Mouse (Mus musculus): ENCODE measurements around the gene Wdr45.
"Not testable (repeated sequence)": the region's sequence is repeated elsewhere in the genome, so short reads cannot be mapped to it uniquely, and the experiment has no call there.

Wdr45 gene

DNA sequence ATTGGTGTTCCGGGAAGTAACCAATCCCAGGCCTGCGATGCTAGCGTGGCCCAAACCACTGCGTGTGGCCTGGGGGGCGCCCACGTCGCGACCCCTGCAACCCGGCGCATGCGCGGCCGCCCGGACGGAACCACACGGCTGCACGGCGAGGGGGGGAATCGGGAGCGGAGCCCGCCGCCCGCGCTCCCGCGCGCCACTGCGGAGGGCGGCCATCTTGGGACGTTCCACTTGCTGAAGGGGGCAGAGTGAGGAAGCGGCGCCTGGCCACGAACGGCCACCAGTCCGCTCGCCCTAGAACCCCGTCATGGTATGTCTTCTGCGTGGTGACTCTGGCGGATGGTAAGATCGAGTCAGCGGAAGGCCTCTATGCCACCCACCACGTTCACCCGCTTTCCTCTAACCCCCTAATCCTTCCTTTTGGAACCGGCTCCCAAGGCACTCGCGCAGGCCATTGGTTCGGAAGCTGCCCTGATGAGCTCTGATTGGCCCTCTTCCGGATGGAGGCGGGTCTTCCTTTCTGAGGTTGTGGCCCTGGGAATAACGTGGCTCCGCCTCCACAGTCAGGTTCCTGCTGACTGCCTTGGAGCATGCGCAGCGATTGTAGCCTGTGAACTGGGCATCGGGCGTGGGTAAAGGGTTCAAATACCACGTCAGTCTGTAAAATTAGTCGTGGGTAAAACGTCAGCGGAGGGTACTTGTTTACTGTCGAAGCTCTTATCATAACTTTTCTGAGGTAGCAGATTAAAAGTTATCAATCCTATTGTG lies at the start of gene Wdr45:
Wdr45 (plus strand) TSS at position 199 of the 765 bp plus-strand sequence.
- peak; percentile 95 for DNase-seq (ENCODE audit: low spot score)

DNA sequence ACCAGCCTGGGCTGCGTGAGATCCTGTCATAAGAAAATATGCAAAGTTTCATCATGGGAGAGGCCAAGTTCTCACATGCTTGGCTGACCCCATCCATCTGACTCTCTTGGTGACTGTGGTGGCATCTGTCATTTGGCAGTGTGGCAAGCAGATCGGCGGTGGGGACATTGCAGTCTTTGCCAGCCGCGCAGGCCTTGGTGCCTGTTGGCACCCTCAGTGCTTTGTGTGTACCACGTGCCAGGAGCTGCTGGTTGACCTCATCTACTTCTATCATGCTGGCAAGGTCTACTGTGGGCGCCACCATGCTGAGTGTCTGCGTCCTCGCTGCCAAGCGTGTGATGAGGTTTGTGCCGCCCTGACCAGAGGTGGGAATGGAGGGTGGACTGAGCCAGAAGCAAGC lies 49.3 kb upstream of the Wdr45 start:
- DNase-seq (ENCODE audit: low spot score) = no peak

- no peak for DNase-seq (ENCODE audit: low spot score)
These were observed 48.2 kb upstream of the Wdr45 start for GRCm38 (mm10) chrX:7665739-7666502.

DNA sequence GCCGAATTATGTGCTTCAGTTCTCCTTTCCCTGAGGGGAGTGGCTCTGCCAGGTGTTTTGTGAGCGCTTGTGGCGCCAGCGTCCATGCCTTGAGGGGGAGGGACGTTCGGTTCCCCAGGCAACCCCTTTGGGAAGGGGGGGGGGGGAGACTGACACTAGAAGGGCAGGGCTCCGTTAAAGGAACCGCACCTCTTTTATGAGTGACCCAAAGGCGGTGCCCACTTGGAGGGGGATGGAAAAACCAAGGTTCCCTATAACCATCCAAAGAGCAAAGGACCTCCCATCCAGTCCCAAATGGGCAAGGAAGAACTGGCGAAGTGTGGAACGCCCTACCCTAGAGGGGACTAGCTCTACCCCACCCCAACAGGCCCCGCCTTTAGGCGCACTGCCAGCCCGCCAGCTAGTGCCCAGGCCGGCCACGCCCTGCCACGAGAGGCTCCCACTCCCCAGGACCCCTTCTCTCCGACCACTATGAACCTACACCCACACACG lies 43.7 kb upstream of the Wdr45 start:
- peak; percentile 47 for DNase-seq (ENCODE audit: low spot score)

DNA sequence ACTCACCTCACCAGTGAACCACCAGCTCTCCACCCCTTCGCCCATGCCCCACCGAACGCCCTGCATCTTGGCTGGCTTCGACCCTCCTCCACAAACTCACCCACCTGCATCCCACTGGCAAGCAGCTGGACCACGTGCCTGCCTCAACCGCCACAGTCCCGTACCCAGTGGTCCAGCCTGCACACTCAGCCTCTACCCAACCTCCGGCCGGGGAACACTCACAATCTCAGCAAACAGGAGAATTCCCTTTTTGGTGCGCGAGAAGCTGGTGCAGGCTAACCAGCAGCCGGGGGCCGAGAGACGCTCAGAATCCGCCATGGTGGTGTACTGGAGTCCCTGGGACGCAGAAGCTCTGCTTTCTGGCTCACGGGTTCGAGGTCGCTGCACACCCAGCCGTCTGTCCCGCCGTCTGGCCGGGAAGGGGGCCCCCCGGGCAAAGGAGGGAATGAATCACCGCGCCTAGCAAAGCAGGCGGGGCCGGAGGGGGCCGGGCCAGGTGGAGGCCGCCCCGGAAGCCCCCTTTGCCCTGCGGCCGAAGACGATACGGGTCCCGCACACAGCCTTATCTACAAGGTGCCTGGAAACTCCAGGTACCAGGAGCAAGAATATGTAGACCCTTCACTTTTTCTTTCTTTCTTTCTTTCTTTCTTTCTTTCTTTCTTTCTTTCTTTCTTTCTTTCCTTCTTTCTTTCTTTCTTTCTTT lies 43.1 kb upstream of the Wdr45 start, which contains the start of gene Plp2:
Plp2 (minus strand) TSS at position 470 of the 703 bp plus-strand sequence.
- no peak for DNase-seq (ENCODE audit: low spot score)

DNA sequence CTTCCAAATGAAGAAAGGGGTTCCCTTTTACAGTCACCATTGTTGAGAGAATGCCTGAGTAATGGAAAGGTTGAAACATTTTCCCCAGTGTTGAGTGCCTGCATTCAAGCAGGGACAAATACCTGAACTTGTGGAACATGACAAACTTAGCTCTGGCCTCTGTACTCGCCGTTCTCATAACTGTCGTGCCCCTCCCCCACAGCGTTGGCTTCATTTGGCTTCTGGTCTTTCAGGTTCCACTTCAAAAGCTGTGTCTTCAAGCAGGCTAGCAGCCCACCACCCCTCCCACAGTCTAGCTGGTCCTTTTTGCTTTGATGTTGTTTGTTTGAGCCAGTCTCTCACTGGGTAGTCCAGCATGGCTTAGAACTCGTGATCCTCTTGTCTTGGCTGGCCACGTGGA lies 41.4 kb upstream of the Wdr45 start:
- DNase-seq (ENCODE audit: low spot score) = no peak

DNA sequence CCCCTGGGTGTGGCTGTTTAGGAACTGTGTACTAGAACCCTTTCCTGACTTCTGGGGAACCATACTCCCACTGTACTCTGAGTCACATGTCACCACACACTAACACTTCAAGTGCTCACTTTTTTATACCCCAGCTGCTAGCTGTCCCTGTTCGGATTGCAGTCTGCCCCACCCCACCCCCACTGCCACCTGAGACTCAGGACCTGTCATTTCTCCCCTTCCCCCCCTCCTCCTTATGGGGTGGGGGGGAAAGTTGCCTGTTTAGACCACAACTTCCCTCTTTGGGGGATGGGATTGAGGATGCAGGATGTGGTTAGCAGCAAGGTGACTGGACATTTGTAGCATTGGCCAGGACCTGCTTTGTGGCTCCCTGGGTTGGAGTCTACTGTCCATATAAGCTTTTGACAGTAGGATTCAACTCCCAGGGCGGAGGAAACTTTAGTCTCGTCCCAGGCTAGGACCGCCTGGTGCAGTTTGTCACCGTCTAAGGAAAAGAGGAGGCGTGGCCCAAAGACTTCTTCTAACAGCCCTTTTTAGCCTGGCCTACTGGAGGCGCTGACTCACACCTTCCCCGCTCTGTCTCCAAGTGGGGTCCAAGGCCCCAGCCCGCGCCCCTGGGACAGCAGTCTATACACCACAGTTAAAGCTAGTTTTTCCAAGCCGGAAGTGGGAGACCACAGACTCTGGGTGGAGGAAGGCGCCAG lies 40.4 kb upstream of the Wdr45 start:
- no peak for DNase-seq (ENCODE audit: low spot score)

DNA sequence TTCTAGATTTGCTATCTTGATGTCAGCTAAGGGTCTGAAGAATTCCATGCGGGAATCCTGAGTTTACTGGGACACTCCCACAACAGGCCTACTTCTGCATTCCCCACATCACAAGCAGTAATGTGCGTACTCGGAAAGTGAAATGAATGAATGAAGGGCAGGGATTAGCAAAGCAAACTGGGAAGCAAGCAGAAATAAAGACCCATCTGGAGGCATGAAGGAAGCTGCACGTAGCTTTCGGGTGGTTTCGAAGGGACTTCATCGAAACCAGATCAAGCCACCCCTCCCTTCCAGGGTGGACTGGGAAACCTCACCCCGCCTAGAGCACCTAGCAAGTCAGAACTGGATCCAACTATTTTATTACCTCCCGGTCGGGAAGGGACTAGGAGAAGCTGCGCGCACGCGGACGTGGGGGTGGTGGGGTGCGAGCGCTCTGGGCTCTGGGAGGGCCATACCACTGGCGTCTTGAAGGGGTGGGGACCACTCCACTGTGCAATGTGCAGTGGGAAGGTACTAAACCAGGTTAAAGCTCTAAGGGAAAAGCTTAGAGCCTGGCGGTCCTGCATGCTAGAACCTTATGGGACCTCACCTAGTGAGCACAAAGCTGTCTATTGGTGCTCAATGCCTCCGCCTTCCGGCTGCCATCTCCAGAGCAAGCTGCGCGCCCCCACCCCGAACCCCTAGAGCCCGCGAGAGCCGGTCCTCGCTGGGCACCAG lies 39.7 kb upstream of the Wdr45 start:
- DNase-seq (ENCODE audit: low spot score) = no peak

DNA sequence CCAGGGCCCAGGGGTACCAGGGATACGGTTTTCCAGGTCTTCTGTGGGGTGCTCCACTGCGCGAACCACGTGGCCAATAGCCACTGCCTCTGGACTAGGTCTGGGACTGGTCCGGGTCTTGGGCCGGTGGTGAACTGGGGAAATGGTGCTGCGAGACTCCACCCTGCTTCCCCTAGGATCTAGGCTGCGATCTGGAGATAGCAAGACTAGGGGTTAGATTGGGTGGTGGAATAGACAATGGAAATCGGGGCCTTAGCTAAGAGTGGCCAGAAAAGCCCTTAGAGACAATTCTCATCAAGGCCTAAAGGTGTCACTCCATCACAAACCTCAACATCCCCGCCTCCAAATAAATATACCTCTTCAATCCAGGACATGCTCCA lies 39.1 kb upstream of the Wdr45 start:
- no peak for DNase-seq (ENCODE audit: low spot score)

DNA sequence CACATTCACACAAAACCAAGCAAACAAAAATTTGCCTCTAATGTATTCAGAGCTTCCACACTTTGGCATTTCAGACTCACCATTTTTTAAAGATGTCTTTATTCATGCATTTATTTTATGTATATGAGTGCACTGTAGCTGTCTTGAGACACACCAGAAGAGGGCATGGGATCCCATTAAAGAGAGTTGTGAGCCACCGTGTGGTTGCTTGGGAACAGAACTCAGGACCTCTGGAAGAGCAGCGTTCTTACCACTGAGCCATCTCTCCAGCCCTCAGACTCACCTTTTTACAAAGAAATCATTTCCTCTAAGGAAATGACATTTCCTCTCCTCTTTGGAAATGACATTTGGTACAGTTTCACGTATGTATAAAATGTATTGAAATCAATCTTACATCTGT lies 35.1 kb upstream of the Wdr45 start:
- no peak for DNase-seq (ENCODE audit: low spot score)

- peak; percentile 85 for DNase-seq (ENCODE audit: low spot score)
These were observed 34.6 kb upstream of the Wdr45 start for GRCm38 (mm10) chrX:7679405-7680056.

DNA sequence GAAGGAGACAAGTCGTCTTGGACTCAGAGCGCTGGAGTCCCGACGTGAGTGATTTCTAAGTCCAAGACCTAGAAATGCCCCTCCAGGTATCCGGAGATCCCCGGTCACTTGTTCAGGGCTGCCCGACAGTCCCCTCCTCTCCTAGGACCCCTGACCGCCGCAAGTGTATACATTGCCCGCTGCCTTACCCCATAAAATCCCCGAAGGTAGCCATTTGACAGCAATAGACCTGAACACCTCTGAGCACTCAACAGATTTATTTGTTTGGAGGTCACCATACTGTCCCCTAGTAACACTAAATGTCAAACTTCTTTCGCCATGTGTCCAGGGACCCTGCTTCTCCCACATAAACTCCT lies 34.1 kb upstream of the Wdr45 start:
- no peak for DNase-seq (ENCODE audit: low spot score)

- no peak for DNase-seq (ENCODE audit: low spot score)
These were observed 33.3 kb upstream of the Wdr45 start, which contains the start of gene Magix for GRCm38 (mm10) chrX:7680864-7681263. Gene Magix, minus strand, starts transcription at chrX:7681251.

- DNase-seq (ENCODE audit: low spot score) = no peak
These were observed 25.8 kb upstream of the Wdr45 start for GRCm38 (mm10) chrX:7688321-7688720.

- no peak for DNase-seq (ENCODE audit: low spot score)
These were observed 23.6 kb upstream of the Wdr45 start for GRCm38 (mm10) chrX:7690486-7690885.

DNA sequence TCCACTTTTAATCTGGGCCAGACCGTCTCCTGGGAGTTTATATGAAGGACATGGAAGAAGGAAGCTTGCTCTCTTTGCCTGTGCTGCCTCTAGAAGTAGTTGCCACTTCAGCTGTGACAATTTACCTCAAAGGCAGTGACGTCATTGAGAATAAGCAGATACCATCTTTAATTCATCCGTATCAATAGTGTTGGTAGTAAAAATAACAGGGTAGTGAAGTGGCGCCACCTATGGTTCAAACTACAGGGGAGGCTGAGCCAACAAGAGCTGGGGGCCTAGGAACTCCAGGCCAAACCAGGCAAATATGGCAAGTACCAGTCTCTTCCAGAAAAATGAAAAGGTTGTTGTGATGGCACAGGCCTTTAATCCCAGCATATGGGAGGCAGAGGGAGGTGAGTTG lies 21.3 kb upstream of the Wdr45 start:
- no peak for DNase-seq (ENCODE audit: low spot score)

DNA sequence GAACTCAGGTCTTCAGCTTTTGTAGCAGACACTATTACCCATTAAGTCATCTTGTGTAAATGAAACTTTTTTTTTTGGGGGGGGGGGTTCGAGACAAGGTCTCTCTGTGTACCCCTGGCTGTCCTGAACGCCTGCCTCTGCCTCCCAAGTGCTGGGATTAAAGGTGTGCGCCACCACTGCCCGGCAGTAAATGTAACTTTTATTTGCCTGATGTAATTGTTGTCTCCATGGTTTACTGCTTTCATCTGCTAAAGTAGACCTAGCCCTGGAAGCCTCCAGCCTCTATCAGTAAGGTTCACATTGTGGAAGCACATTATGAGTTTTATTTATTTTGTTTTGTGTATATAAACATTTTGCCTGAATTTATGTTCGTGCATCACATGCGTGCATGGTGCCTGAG lies 17.6 kb upstream of the Wdr45 start:
- DNase-seq (ENCODE audit: low spot score) = no peak

DNA sequence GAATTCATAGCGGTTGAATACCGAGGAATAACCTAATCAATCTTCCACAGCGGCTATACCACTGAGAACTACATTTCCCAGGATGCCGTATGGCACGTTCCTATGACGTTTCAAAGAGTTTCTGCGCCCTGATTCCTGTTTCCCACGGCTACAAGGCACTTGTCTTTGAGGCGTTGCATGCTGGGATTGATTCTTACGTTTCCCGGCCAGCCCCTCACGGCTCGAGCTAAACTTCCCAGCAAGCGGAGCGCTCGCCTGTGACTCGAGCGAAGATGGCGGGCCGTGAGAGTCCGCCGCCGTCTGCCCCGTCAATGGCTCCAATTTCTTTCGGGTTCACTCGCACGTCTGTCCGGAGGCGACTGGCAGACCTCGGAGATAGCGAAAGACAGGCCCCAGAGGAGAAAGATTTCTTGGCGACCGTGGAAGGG lies 17.2 kb upstream of the Wdr45 start, which contains the start of gene Gpkow:
Gpkow (plus strand) TSS at position 178 of the 428 bp plus-strand sequence.
- DNase-seq (ENCODE audit: low spot score) = peak; percentile 89

DNA sequence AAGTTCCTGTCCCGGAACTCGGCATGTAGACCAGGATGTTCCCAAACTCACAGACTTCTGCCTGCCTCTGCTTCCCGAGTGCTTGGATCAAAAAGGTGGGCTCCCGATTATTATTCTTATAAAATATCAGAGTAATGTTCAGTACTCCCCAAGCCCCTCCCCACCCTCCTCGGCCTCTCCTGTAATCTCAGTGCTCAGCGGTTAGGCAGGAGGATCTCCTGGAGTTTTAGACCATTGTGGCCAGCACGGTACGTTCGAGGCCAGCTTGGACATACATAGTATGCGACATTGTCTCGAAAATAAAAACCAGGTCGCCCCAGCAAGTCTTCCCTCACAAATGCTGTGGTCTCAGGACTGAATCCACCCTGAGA lies 384 bp upstream of the Wdr45 start:
- DNase-seq (ENCODE audit: low spot score) = not testable (repeated sequence)

DNA sequence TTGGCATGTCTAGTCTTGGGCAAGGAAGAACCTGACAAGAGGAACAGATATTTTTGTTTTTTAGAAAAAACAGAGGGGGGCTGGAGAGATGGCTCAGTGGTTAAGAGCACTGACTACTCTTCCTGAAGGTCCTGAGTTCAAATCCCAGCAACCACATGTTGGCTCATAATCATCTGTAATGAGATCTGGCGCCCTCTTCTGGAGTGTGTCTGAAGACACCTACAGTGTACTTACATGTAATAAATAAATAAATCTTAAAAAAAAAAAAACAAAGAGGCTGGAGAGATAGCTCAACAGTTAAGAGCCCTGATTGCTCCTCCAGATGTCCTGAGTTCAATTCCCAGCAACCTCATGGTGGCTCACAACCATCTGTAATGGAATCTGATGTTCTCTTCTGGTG lies 1.9 kb downstream of the Wdr45 start:
- not testable (repeated sequence) for DNase-seq (ENCODE audit: low spot score)
